Mouse (Mus musculus) kidney, embryonic 14.5 days (tissue): Measurements from ENCODE around the gene Gramd1a. TPM values are rescaled to one million over a fixed set of nuclear protein-coding genes. Genes with fewer than 3 reads are reported as not detected.
A peak's percentile ranks its signal among the peaks of the same experiment; 100 is the strongest.

Source experiments
- ATAC-seq: fragments of 200-750 bp; cut with Nextera tagmentation; 2 replicates; pipeline ENCODE4 v1.8.0; 2017; ENCODE audit warnings: moderate number of reproducible peaks, mild to moderate bottlenecking, moderate TSS enrichment, moderate library complexity; ENCODE audit not compliant: low FRiP score, low TSS enrichment
- H3K27ac ChIP-seq: fragments of 300-500 bp; sonication (generic); 2 replicates; pipeline ENCODE4 v1.5.1; 2014; ENCODE audit warnings: low read depth, mild to moderate bottlenecking, low read length, moderate library complexity, mixed read lengths
- H3K27me3 ChIP-seq: fragments of 300-500 bp; sonication (generic); 2 replicates; pipeline ENCODE4 v1.6.1; 2014; ENCODE audit warnings: mild to moderate bottlenecking, low read length; ENCODE audit not compliant: control insufficient read depth, insufficient read depth
- H3K36me3 ChIP-seq: fragments of 300-500 bp; sonication (generic); 2 replicates; pipeline ENCODE4 v1.6.1; 2014; ENCODE audit warnings: low read length, mixed read lengths; ENCODE audit not compliant: control insufficient read depth, insufficient read depth
- H3K4me1 ChIP-seq: fragments of 300-500 bp; sonication (generic); 2 replicates; pipeline ENCODE4 v1.6.1; 2014; ENCODE audit warnings: low read length, mixed read lengths; ENCODE audit not compliant: control insufficient read depth, insufficient read depth
- H3K4me2 ChIP-seq: fragments of 300-500 bp; sonication (generic); replicated peaks from 2 replicates; pipeline ENCODE4 v1.6.1; 2014; ENCODE audit warnings: low read depth, mild to moderate bottlenecking, low read length
- H3K4me3 ChIP-seq: fragments of 300-500 bp; sonication (generic); 2 replicates; pipeline ENCODE4 v1.5.1; 2014; ENCODE audit warnings: mild to moderate bottlenecking, low read length
- H3K9ac ChIP-seq: fragments of 300-500 bp; sonication (generic); 2 replicates; pipeline ENCODE4 v1.6.1; 2014; ENCODE audit warnings: low read depth, mild to moderate bottlenecking, low read length, moderate library complexity
- H3K9me3 ChIP-seq: fragments of 300-500 bp; sonication (generic); 2 replicates; pipeline ENCODE4 v1.6.1; 2016; ENCODE audit warnings: low read length; ENCODE audit not compliant: control insufficient read depth
- WGBS: fragments of 180-500 bp; shearing (Covaris S2); extraction: QIAGEN DNeasy Blood & Tissue Kit; methylation state at CpG from one replicate; pipeline ENCODE4 v1.1.7; 2014; 5-methylcytosine and 5-hydroxymethylcytosine counted together
- polyA plus RNA-seq: library from polyadenylated mRNA; unstranded; fragments of >200 nt; fragmentation: Nextera tagmentation; extraction: Ambion mirVana; gene quantifications from 2 replicates; pipeline ENCODE4 v1.2.1, GENCODE M21; 2014

The Gramd1a gene
- polyA plus RNA-seq = 50.3 and 61.9 TPM in 2 replicates

GRCm38 (mm10) chr7:31155296-31156033 is at the start of gene Gramd1a:
TSS of gene Gramd1a (minus strand) at chr7:31155896.
- H3K9ac ChIP-seq = 0 out of 2 replicates have a peak within 1 kb of the TSS, but pooled peaks have one; percentile 23
- no peak within 1 kb of the TSS for H3K4me2 ChIP-seq
- peaks cover 16% of the 10 kb centered on the region for H3K4me1 ChIP-seq
- H3K36me3 ChIP-seq = no peaks in the 10 kb centered on the region
- H3K27ac ChIP-seq = peak within 1 kb of the TSS; percentile 55; the same call in 1 of the 2 replicates
- no peak within 1 kb of the TSS for H3K4me3 ChIP-seq
- H3K27me3 ChIP-seq = no peaks in the 10 kb centered on the region
- 49% methylated on average over 5 of the region's 5 CpGs for WGBS
- no peaks in the 10 kb centered on the region for H3K9me3 ChIP-seq
- ATAC-seq = peak; percentile 44

- H3K4me2 ChIP-seq = no peak overlapping the region
- H3K4me3 ChIP-seq = no peak overlapping the region
- no peaks in the 10 kb centered on the region for H3K27me3 ChIP-seq
- ATAC-seq = no peak
- no peak overlapping the region for H3K9ac ChIP-seq
- 58% methylated on average over 3 of the region's 3 CpGs for WGBS
- no peak overlapping the region for H3K27ac ChIP-seq
- H3K36me3 ChIP-seq = no peaks in the 10 kb centered on the region
- no peaks in the 10 kb centered on the region for H3K4me1 ChIP-seq
- 0 out of 2 replicates have a peak, but pooled peaks cover 3% of the 10 kb centered on the region for H3K9me3 ChIP-seq
Measured at GRCm38 (mm10) chr7:31195591-31196307, 40.1 kb upstream of the Gramd1a start.

GRCm38 (mm10) chr7:31184711-31185110 is 29.0 kb upstream of the Gramd1a start:
- Histone ChIP-seq H3K36me3 (no peaks in the 10 kb centered on the region), H3K4me3 (no peak overlapping the region), H3K27ac (no peak overlapping the region), H3K4me2 (no peak overlapping the region), H3K9ac (no peak overlapping the region), H3K4me1 (no peaks in the 10 kb centered on the region), H3K27me3 (no peaks in the 10 kb centered on the region; the same call in 1 of the 2 replicates), H3K9me3 (no peaks in the 10 kb centered on the region)
- WGBS = 79% methylated on average over 4 of the region's 4 CpGs
- no peak for ATAC-seq

GRCm38 (mm10) chr7:31182863-31183262 is 27.2 kb upstream of the Gramd1a start:
- Histone ChIP-seq H3K9me3 (no peaks in the 10 kb centered on the region), H3K9ac (no peak overlapping the region), H3K36me3 (no peaks in the 10 kb centered on the region), H3K4me3 (no peak overlapping the region), H3K4me2 (no peak overlapping the region), H3K27me3 (no peaks in the 10 kb centered on the region; the same call in 1 of the 2 replicates), H3K27ac (no peak overlapping the region), H3K4me1 (no peaks in the 10 kb centered on the region)
- 36% methylated on average over 2 of the region's 2 CpGs for WGBS
- ATAC-seq = no peak

GRCm38 (mm10) chr7:31176886-31177763 is 21.4 kb upstream of the Gramd1a start:
- no peaks in the 10 kb centered on the region for H3K36me3 ChIP-seq
- H3K27ac ChIP-seq = no peak overlapping the region
- peak; percentile 71 for ATAC-seq
- H3K4me2 ChIP-seq = peak overlapping the region; percentile 25
- H3K4me1 ChIP-seq = no peaks in the 10 kb centered on the region
- no peak overlapping the region; the same call in 1 of the 2 replicates for H3K4me3 ChIP-seq
- peak overlapping the region; percentile 23; the same call in 1 of the 2 replicates for H3K9ac ChIP-seq
- WGBS = 29% methylated on average over 22 of the region's 22 CpGs
- no peaks in the 10 kb centered on the region; the same call in 1 of the 2 replicates for H3K27me3 ChIP-seq
- H3K9me3 ChIP-seq = no peaks in the 10 kb centered on the region

- H3K27me3 ChIP-seq = no peaks in the 10 kb centered on the region; the same call in 1 of the 2 replicates
- ATAC-seq = no peak
- no peak overlapping the region for H3K4me3 ChIP-seq
- no peaks in the 10 kb centered on the region for H3K9me3 ChIP-seq
- no peaks in the 10 kb centered on the region for H3K4me1 ChIP-seq
- H3K9ac ChIP-seq = no peak overlapping the region
- H3K27ac ChIP-seq = no peak overlapping the region
- no peak overlapping the region for H3K4me2 ChIP-seq
- H3K36me3 ChIP-seq = no peaks in the 10 kb centered on the region
- WGBS = 85% methylated on average over 3 of the region's 3 CpGs
Measured at GRCm38 (mm10) chr7:31175096-31175495, 19.4 kb upstream of the Gramd1a start.

GRCm38 (mm10) chr7:31174466-31174865 is 18.8 kb upstream of the Gramd1a start:
- no peak overlapping the region for H3K4me2 ChIP-seq
- 73% methylated on average over 8 of the region's 8 CpGs for whole genome bisulfite sequencing

GRCm38 (mm10) chr7:31172238-31172637 is 16.5 kb upstream of the Gramd1a start:
- 0 out of 2 replicates have a peak, but pooled peaks have one; percentile 24 for ATAC-seq
- no peak overlapping the region for H3K4me2 ChIP-seq
- H3K36me3 ChIP-seq = no peaks in the 10 kb centered on the region
- no peak overlapping the region for H3K4me3 ChIP-seq
- H3K9ac ChIP-seq = no peak overlapping the region
- no peak overlapping the region for H3K27ac ChIP-seq
- H3K27me3 ChIP-seq = no peaks in the 10 kb centered on the region
- no peaks in the 10 kb centered on the region for H3K4me1 ChIP-seq
- WGBS = 22% methylated on average over 2 of the region's 2 CpGs
- no peaks in the 10 kb centered on the region for H3K9me3 ChIP-seq

More at GRCm38 (mm10) chr7:31174466-31174865, 18.8 kb upstream of the Gramd1a start:
- no peak for ATAC-seq
- H3K9ac ChIP-seq = no peak overlapping the region
- H3K9me3 ChIP-seq = no peaks in the 10 kb centered on the region
- no peak overlapping the region for H3K4me3 ChIP-seq
- H3K27ac ChIP-seq = no peak overlapping the region
- no peaks in the 10 kb centered on the region for H3K36me3 ChIP-seq
- H3K27me3 ChIP-seq = no peaks in the 10 kb centered on the region; the same call in 1 of the 2 replicates
- no peaks in the 10 kb centered on the region for H3K4me1 ChIP-seq
